Mouse (Mus musculus) B cell, adult 62 days (primary cell): ENCODE results near the gene Nr1d2. TPM values are rescaled to one million over a fixed set of nuclear protein-coding genes. Genes with fewer than 3 reads are reported as not detected.

ENCODE experiments used
- total RNA-seq: library from RNA; stranded (reverse); gene quantifications from 4 replicates; pipeline ENCODE4 v1.2.4, GENCODE M21; 2023

The Nr1d2 gene
- total RNA-seq: 96.8 to 107 TPM (median 103 TPM) in 4 replicates

DNA sequence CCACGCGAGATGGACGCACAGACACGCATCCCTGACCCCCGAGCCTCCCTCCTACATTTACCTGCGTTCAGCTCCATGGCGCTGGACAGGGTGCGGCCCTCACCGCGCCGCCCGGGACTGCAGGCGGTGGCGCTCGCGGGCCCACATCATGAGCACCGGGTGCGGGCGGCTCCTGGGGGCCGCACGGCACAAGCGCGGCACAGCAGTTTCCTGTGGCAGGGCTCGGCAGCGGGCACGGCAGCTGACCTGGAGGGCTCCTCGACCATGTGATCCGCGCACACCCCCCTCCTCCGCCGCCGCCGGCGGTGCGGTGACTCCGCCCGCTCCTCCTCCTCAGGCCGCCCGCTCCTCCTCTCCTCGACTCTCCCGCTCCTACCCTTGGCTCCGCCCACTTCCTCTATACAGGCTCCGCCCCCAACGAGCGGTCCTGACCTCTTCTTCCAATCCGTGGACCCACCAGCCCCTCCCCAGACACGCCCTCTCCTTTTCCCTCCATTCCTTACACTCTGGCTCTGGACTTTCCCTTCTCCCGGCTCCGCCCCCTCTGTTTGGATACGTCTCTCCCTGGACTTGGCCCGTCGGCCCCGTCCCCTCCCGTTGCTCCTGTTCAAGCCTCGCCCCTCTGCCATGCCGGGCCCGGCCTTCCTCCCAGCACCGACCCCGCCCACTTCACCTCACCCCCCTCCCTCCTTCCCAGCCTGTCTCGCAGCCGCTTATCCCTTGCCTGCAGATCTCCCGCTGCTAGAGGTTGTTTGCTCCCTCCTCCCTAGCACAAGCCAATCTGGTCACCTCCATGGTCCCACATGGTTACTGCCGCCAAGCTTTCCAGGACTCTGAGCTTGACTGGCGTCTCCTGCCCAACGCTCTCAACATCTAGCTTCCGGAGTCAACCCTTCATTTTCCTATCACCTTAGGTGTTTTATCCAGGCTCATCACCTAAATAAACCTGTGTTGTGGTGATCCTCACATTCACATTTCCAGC, at the start of gene Nr1d2:
TSS of gene Nr1d2 (minus strand) at position 378 of the 982 bp plus-strand sequence.

DNA sequence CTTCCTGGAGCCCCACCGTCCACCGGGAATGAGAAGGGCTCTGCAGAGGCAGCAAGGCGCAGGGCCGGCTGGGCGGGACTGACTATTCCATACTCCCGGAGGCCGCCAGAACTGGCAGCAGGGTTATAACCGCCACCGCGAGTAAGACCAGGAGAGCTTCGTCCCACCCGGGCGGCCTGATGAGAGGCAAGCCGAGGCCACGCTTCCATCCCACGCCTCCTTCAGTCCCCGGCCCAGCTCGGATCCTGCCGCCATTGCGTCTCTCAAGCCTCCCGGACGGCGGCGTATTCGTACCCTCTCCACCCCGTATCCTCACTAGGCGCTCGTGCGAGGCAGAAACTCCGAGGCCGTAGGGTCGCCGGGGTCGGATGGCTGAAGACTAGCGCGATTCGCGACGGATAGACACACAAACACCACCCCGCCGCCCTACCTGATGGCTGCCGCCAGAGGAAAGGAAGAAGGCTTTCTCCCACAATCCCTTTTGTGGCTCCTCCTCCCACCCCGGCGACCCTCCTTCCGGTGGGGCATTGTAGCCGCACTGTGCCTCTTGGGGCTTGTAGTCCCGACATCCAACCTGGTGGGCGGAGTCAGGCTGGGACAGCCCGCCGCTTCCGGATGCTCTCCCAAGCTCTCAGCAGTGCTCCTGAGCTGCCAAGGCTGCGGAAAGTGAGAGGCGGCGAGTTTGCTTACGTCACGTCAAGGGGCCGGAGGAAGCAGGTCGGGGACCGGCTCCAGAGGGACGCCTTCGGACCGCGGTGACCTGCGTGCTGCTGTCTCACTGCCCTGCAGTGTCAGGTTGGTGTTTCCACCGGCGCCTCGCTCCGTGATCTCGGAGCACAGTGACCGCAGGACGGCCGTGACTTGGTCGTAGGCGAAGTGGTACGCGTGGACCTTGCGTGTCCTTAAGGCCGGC, 31.9 kb upstream of the Nr1d2 start, which contains the start of the genes Nkiras1 and Rpl15:
TSS of gene Nkiras1 (plus strand) at position 608 of the 913 bp plus-strand sequence.
TSS of gene Rpl15 (minus strand) at position 863 of the 913 bp plus-strand sequence.

Other genes starting within 250 kb of the Nr1d2 start
- gene Nkiras1, start 32.0 kb upstream of the Nr1d2 start, total RNA-seq: 12.2 to 15.1 TPM (median 13.8 TPM) in 4 replicates
- gene Rpl15, start 32.3 kb upstream of the Nr1d2 start, total RNA-seq: 1,235 to 1,350 TPM (median 1,254 TPM) in 4 replicates
- gene Ube2e1, start 92.7 kb upstream of the Nr1d2 start, total RNA-seq: 65.7 to 81.5 TPM (median 76.5 TPM) in 4 replicates